Mouse (Mus musculus) gastrocnemius, postnatal 10 days (tissue): ENCODE results near the gene Hck. TPM values are rescaled to one million over a fixed set of nuclear protein-coding genes. Genes with fewer than 3 reads are reported as not detected.

Experiments
- total RNA-seq, 2 experiments: library from RNA; stranded (reverse); gene quantifications; 2 replicates each; pipeline ENCODE4 v1.2.3; 2021

The Hck gene
- total RNA-seq, 2 experiments from 2014 or later: 0.85 to 2.3 TPM

Other genes with a start within 250 kb of the Hck start
- gene Mylk2, start 197.1 kb upstream of the Hck start, total RNA-seq: 100 to 1,000 TPM; 111 to 112 TPM
- 1 to 10 TPM; 4.6 to 6.5 TPM for gene Foxs1, start 175.3 kb upstream of the Hck start, total RNA-seq
- 1 to 10 TPM; 2.5 to 3.1 TPM for gene Dusp15, start 156.8 kb upstream of the Hck start, total RNA-seq
- gene Ttll9, start 146.0 kb upstream of the Hck start, total RNA-seq: not detected
- gene Pdrg1, start 93.0 kb upstream of the Hck start, total RNA-seq: 10 to 100 TPM; 58.6 to 61.5 TPM
- gene Xkr7, start 76.6 kb upstream of the Hck start, total RNA-seq: under 1 TPM; 0.41 to 0.42 TPM
- 10 to 100 TPM in 1 of 2 experiments, 1 to 10 TPM in 1; 7.6 to 12.6 TPM for gene Ccm2l, start 42.5 kb upstream of the Hck start, total RNA-seq
- gene Tm9sf4, start 52.8 kb downstream of the Hck start, total RNA-seq: 10 to 100 TPM; 49.4 to 67.7 TPM
- 1 to 10 TPM; 2.5 to 2.7 TPM for gene Tspyl3, start 117.0 kb downstream of the Hck start, total RNA-seq
- gene Plagl2, start 133.0 kb downstream of the Hck start, total RNA-seq: 10 to 100 TPM in 1 of 2 experiments, 1 to 10 TPM in 1; 8.3 to 11.9 TPM
- 10 to 100 TPM; 24.1 to 29.2 TPM for gene Pofut1, start 133.1 kb downstream of the Hck start, total RNA-seq
- gene Kif3b, start 182.9 kb downstream of the Hck start, total RNA-seq: 1 to 10 TPM; 6.0 to 6.9 TPM
- gene Asxl1, start 237.4 kb downstream of the Hck start, total RNA-seq: 10 to 100 TPM; 14.7 to 19.6 TPM